Mouse (Mus musculus) CH12.LX (cell line): Measurements from ENCODE around the gene Syne3. TPM values are rescaled to one million over a fixed set of nuclear protein-coding genes. Genes with fewer than 3 reads are reported as not detected.

Source experiments
- DNase-seq: peaks from one replicate; pipeline ENCODE4 v3.0.0-alpha.2; 2013; ENCODE audit errors: extremely low read depth
- H3K27ac ChIP-seq: 2 replicates; pipeline ENCODE4 v1.5.1; 2012; ENCODE audit warnings: low read depth, mild to moderate bottlenecking, control low read depth, moderate library complexity; ENCODE audit not compliant: insufficient read depth
- H3K27me3 ChIP-seq: replicated peaks from 2 replicates; pipeline ENCODE3; 2012; ENCODE audit warnings: inconsistent platforms
- H3K36me3 ChIP-seq, 2 experiments: replicated peaks in 1 of 2; 2 replicates each; pipeline versions ENCODE3 to v1.6.1; 2012; ENCODE audit warnings: inconsistent platforms in 1 of 2, low read length in 1 of 2, mild to moderate bottlenecking in 1 of 2, mixed read lengths in 1 of 2, moderate library complexity in 1 of 2; ENCODE audit not compliant: control insufficient read depth in 1 of 2, insufficient read depth in 1 of 2
- H3K4me1 ChIP-seq, 2 experiments: 2 replicates each; pipeline ENCODE4 v1.6.1; 2012; ENCODE audit warnings: inconsistent platforms in 1 of 2, moderate library complexity in 1 of 2; ENCODE audit not compliant: insufficient read depth in 2 of 2, control insufficient read depth in 1 of 2
- H3K4me2 ChIP-seq: 2 replicates; pipeline ENCODE4 v1.6.1; 2012; ENCODE audit warnings: low read depth, mild to moderate bottlenecking, control low read depth; ENCODE audit not compliant: poor library complexity, insufficient read depth, severe bottlenecking
- H3K4me3 ChIP-seq, 3 experiments: fragments of 150-350 bp in 1 of 3; sonication (generic) in 1 of 3; replicated peaks in 1 of 3; 2 replicates each; pipeline versions ENCODE3 to v1.5.1; 2011 to 2012; ENCODE audit warnings: low read depth in 2 of 3, low read length in 2 of 3, mild to moderate bottlenecking in 2 of 3, moderate library complexity in 2 of 3, control low read depth in 1 of 3, improper control_type of control experiment in 1 of 3, inconsistent platforms in 1 of 3, mixed read lengths in 1 of 3; ENCODE audit not compliant: poor library complexity in 1 of 3
- H3K79me2 ChIP-seq: replicated peaks from 2 replicates; pipeline ENCODE4 v1.6.1; 2012; ENCODE audit warnings: mild to moderate bottlenecking, moderate library complexity; ENCODE audit not compliant: control insufficient read depth, poor library complexity, insufficient read depth, severe bottlenecking; ENCODE audit errors: extremely low read depth
- H3K9ac ChIP-seq: 2 replicates; pipeline ENCODE4 v1.6.1; 2012; ENCODE audit warnings: low read depth, mild to moderate bottlenecking, control low read depth, moderate library complexity; ENCODE audit not compliant: insufficient read depth
- H3K9me3 ChIP-seq: replicated peaks from 2 replicates; pipeline ENCODE3; 2012; ENCODE audit warnings: low read length, inconsistent platforms, mixed read lengths
- CHD1 ChIP-seq: IDR thresholded peaks from 2 replicates; pipeline ENCODE4 v1.6.1; 2012; ENCODE audit warnings: low read depth, low read length, improper control_type of control experiment, inconsistent platforms
- CHD2 ChIP-seq: IDR thresholded peaks from 2 replicates; pipeline ENCODE4 v1.6.1; 2011; ENCODE audit warnings: low read length, improper control_type of control experiment
- ELF1 ChIP-seq: IDR thresholded peaks from 2 replicates; pipeline ENCODE4 v1.6.1; 2014; ENCODE audit warnings: low read depth, mild to moderate bottlenecking, inconsistent platforms, low read length, improper control_type of control experiment
- EP300 ChIP-seq: IDR thresholded peaks from 2 replicates; pipeline ENCODE4 v1.6.1; 2011; ENCODE audit warnings: low read length, improper control_type of control experiment
- ETS1 ChIP-seq: conservative IDR thresholded peaks from 2 replicates; pipeline ENCODE4 v1.6.1; 2012; ENCODE audit warnings: low read depth, mild to moderate bottlenecking, inconsistent platforms, low read length, improper control_type of control experiment, moderate library complexity
- GABPA ChIP-seq: IDR thresholded peaks from 2 replicates; pipeline ENCODE4 v1.6.1; 2012; ENCODE audit warnings: low read depth, low read length, improper control_type of control experiment, inconsistent platforms; ENCODE audit not compliant: insufficient replicate concordance
- HCFC1 ChIP-seq: IDR thresholded peaks from 2 replicates; pipeline ENCODE4 v1.6.1; 2012; ENCODE audit warnings: low read depth, mild to moderate bottlenecking, inconsistent platforms, low read length, improper control_type of control experiment
- IRF4 ChIP-seq: IDR thresholded peaks from 2 replicates; pipeline ENCODE4 v1.6.1; 2014; ENCODE audit warnings: low read depth, mild to moderate bottlenecking, inconsistent platforms, low read length, improper control_type of control experiment
- JUN ChIP-seq: IDR thresholded peaks from 2 replicates; pipeline ENCODE4 v1.6.1; 2011; ENCODE audit warnings: low read depth, mild to moderate bottlenecking, low read length, improper control_type of control experiment, moderate library complexity; ENCODE audit not compliant: insufficient read depth
- JUND ChIP-seq: conservative IDR thresholded peaks from 2 replicates; pipeline ENCODE4 v1.6.1; 2011; ENCODE audit warnings: low read depth, low read length, improper control_type of control experiment
- KAT2A ChIP-seq: IDR thresholded peaks from 2 replicates; pipeline ENCODE4 v1.6.1; 2012; ENCODE audit warnings: low read length, improper control_type of control experiment, inconsistent platforms; ENCODE audit not compliant: insufficient replicate concordance
- MAX ChIP-seq: IDR thresholded peaks from 2 replicates; pipeline ENCODE4 v1.6.1; 2011; ENCODE audit warnings: low read length, improper control_type of control experiment
- MEF2A ChIP-seq: IDR thresholded peaks from 2 replicates; pipeline ENCODE4 v1.6.1; 2014; ENCODE audit warnings: low read depth, mild to moderate bottlenecking, inconsistent platforms, low read length, improper control_type of control experiment, borderline replicate concordance
- MXI1 ChIP-seq: IDR thresholded peaks from 2 replicates; pipeline ENCODE4 v1.6.1; 2011; ENCODE audit warnings: mild to moderate bottlenecking, low read depth, low read length, improper control_type of control experiment
- NELFE ChIP-seq: IDR thresholded peaks from 2 replicates; pipeline ENCODE4 v1.6.1; 2011; ENCODE audit warnings: low read depth, low read length, improper control_type of control experiment
- NRF1 ChIP-seq: IDR thresholded peaks from 2 replicates; pipeline ENCODE4 v1.6.1; 2014; ENCODE audit warnings: low read depth, mild to moderate bottlenecking, inconsistent platforms, low read length, improper control_type of control experiment, moderate library complexity
- PAX5 ChIP-seq: IDR thresholded peaks from 2 replicates; pipeline ENCODE4 v1.6.1; 2012; ENCODE audit warnings: low read length, inconsistent platforms, mixed read lengths
- POLR2A ChIP-seq: IDR thresholded peaks from 2 replicates; pipeline ENCODE4 v1.6.1; 2011; ENCODE audit warnings: low read depth, mild to moderate bottlenecking, improper control_type of control experiment, low read length
- POLR2AphosphoS2 ChIP-seq: IDR thresholded peaks from 2 replicates; pipeline ENCODE4 v1.6.1; 2011; ENCODE audit warnings: low read depth, low read length, improper control_type of control experiment
- RAD21 ChIP-seq: IDR thresholded peaks from 2 replicates; pipeline ENCODE4 v1.6.1; 2011; ENCODE audit warnings: low read depth, mild to moderate bottlenecking, low read length, improper control_type of control experiment, moderate library complexity
- RCOR1 ChIP-seq: conservative IDR thresholded peaks from 2 replicates; pipeline ENCODE4 v1.6.1; 2012; ENCODE audit warnings: low read depth, mild to moderate bottlenecking, inconsistent platforms, low read length, improper control_type of control experiment
- SIN3A ChIP-seq: IDR thresholded peaks from 2 replicates; pipeline ENCODE4 v1.6.1; 2012; ENCODE audit warnings: low read length, improper control_type of control experiment, inconsistent platforms
- SMC3 ChIP-seq: IDR thresholded peaks from 2 replicates; pipeline ENCODE4 v1.6.1; 2011; ENCODE audit warnings: low read depth, low read length, improper control_type of control experiment
- TBP ChIP-seq: conservative IDR thresholded peaks from 2 replicates; pipeline ENCODE4 v1.6.1; 2011; ENCODE audit warnings: low read depth, low read length, improper control_type of control experiment
- TCF12 ChIP-seq: IDR thresholded peaks from 2 replicates; pipeline ENCODE4 v1.6.1; 2014; ENCODE audit warnings: low read depth, mild to moderate bottlenecking, inconsistent platforms, low read length, improper control_type of control experiment
- UBTF ChIP-seq: IDR thresholded peaks from 2 replicates; pipeline ENCODE4 v1.6.1; 2012; ENCODE audit warnings: low read depth, mild to moderate bottlenecking, inconsistent platforms, low read length, improper control_type of control experiment, moderate library complexity
- USF2 ChIP-seq: conservative IDR thresholded peaks from 2 replicates; pipeline ENCODE4 v1.6.1; 2011; ENCODE audit warnings: low read depth, low read length, improper control_type of control experiment
- ZC3H11A ChIP-seq: IDR thresholded peaks from 2 replicates; pipeline ENCODE4 v1.6.1; 2012; ENCODE audit warnings: low read depth, mild to moderate bottlenecking, inconsistent platforms, low read length, improper control_type of control experiment
- ZMIZ1 ChIP-seq: IDR thresholded peaks from 2 replicates; pipeline ENCODE4 v1.6.1; 2012; ENCODE audit warnings: low read depth, mild to moderate bottlenecking, inconsistent platforms, low read length, improper control_type of control experiment
- ZNF384 ChIP-seq: IDR thresholded peaks from 2 replicates; pipeline ENCODE4 v1.6.1; 2012; ENCODE audit warnings: low read depth, low read length, improper control_type of control experiment, inconsistent platforms
- dilution Hi-C: fragments of 300-500 bp; cut with MboI; formaldehyde crosslinking; loops from 2 replicates; pipeline ENCODE4 v1.14.3; 2020; ENCODE audit warnings: low sequenced_read_pairs; ENCODE audit not compliant: extremely low pct_unique_long_range_greater_than_20kb, extremely low pct_ligation_motif_present
- in situ Hi-C: fragments of 300-500 bp; cut with MboI; formaldehyde crosslinking; loops from 3 replicates; pipeline ENCODE4 v1.14.3; 2019; ENCODE audit warnings: low sequenced_read_pairs, low pct_ligation_motif_present, low pct_unique_long_range_greater_than_20kb, mixed read lengths
- polyA plus RNA-seq: library from polyadenylated mRNA; unstranded; fragments of >175 nt; gene quantifications from 2 replicates; pipeline ENCODE4 v1.2.1, GENCODE M21; 2012; ENCODE audit warnings: low read depth; ENCODE audit not compliant: insufficient read length
- total RNA-seq, 2 experiments: library from RNA; depleted of rRNA; stranded (reverse); fragments of 300-350 nt in 1 of 2; fragments of >200 nt in 1 of 2; gene quantifications; 2 replicates each; pipeline ENCODE4 v1.2.3; 2012 to 2014

Syne3 gene
- total and polyA plus RNA-seq, 3 experiments = 5.3 to 18.7 (median 7.3) TPM

DNA sequence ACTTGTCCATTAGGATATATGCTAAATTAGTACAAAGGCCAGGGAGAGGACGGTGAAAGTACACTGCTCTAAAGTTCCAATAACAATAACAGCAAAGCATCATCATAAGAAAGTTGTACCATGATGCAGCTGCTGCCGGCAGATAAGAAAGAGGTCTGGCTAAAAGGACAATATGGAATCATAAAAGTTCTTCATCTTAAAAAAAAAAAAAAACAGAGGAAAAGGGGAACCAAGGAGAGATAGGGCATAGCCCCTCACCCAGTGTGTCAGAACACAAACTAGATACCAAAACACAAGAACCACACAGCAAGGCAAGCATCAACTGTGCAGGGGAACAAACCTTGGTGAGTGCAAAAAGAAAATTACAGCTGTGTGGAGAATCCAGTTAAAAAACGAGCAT, 117.4 kb downstream of the Syne3 start:
- H3K4me1 ChIP-seq = no peaks in the 10 kb centered on the region
- in situ Hi-C loops = no loop called here
- TF ChIP-seq JUND (no peak), MXI1 (no peak), SMC3 (no peak), ZMIZ1 (no peak), USF2 (no peak), MAX (no peak), JUN (no peak), CHD2 (no peak), NRF1 (no peak), GABPA (no peak), CHD1 (no peak), POLR2AphosphoS2 (no peak), ZC3H11A (no peak), RAD21 (no peak), RCOR1 (no peak), TCF12 (no peak), TBP (no peak), KAT2A (no peak), UBTF (no peak)
- TF ChIP-seq, all 38 proteins: peak for 0
- H3K9me3 ChIP-seq = peaks cover 16% of the 10 kb centered on the region
- no peaks in the 10 kb centered on the region for H3K36me3 ChIP-seq
- H3K9ac ChIP-seq = no peak overlapping the region
- H3K4me2 ChIP-seq = no peak overlapping the region
- H3K4me3 ChIP-seq = no peak overlapping the region
- H3K27ac ChIP-seq = no peak overlapping the region
- no peak for DNase-seq
- H3K79me2 ChIP-seq = no peaks in the 10 kb centered on the region
- H3K27me3 ChIP-seq = peaks cover 51% of the 10 kb centered on the region
- dilution Hi-C loops = no loop called here

DNA sequence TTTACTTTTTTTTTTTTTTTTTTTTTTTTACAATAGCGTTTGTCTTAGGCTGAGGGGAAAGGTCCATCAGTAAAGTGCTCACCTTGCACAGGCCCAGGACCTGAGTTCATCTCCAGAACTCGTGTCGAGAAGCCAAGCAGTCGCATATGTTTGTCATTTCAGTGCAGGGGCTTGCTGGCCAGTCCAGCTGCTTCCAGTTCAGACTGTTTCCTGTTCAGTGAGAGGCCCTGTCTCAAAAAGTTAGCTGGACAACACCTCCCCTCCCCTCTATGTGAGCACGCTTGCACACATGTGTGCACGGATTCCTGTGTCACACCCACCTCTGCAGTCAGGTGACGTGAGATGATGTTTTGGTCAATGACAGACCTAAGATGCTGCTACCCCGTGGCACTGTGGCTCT, 119.5 kb downstream of the Syne3 start:
- TF ChIP-seq ZNF384 (no peak), SMC3 (no peak), NELFE (no peak), HCFC1 (no peak), ETS1 (no peak), POLR2A (no peak), MAX (no peak), MEF2A (no peak), SIN3A (no peak), RCOR1 (no peak), ELF1 (no peak), IRF4 (no peak), TBP (no peak), ZMIZ1 (no peak), JUN (no peak), PAX5 (no peak), JUND (no peak), EP300 (no peak), NRF1 (no peak)
- H3K9ac ChIP-seq = no peak overlapping the region

More for the DNA sequence above, 119.5 kb downstream of the Syne3 start:
- Histone ChIP-seq H3K79me2 (no peaks in the 10 kb centered on the region), H3K27ac (no peak overlapping the region), H3K4me2 (no peak overlapping the region), H3K9me3 (peaks cover 18% of the 10 kb centered on the region), H3K4me1 (no peaks in the 10 kb centered on the region), H3K27me3 (peaks cover 45% of the 10 kb centered on the region), H3K4me3 (no peak overlapping the region), H3K36me3 (no peaks in the 10 kb centered on the region)
- dilution Hi-C loops (no loop called here), in situ Hi-C loops (no loop called here)
- no peak for DNase-seq
